Comparison of ENCODE assay signal across 12 mouse cellular contexts in the genomic region with DNA sequence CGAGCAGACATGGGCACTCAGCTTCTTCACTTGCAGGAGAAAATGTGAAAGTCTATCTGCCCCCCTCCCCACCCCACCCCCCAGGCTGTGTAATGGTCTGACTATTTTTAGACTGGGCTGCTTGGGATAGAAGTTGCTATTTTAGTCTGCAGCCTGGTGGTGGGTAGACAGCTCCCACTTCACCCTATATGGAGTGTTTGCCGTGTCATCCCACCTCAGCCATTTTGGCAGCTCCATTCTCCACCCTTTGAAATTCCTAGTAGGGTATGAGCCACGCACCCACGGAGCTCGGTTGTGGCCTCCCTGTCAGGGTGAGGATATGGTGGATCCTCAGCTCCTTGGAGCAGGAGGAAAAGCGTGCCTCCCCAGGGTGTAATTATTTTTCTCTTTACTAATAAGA. TPM values are rescaled to one million over a fixed set of nuclear protein-coding genes. Genes with fewer than 3 reads are reported as not detected.
DNase-seq lines count a peak whose midpoint lies in the region; ATAC-seq and TF ChIP-seq lines count a peak whose summit lies in the region.
"Had no signal": no experiment of that assay in that cellular context is flagged by ENCODE, and none has a peak within 500 bp of the region (broad histone marks: within the 10 kb centered on the region; RNA-seq: fewer than 3 reads in every experiment).

No protein-coding gene starts in this region.

- H3K9ac ChIP-seq in forebrain, embryonic 16.5 days (replicated peaks; ENCODE audit: low read depth, low read length) = no peak overlapping the region
- H3K9ac ChIP-seq in forebrain, embryonic 13.5 days = no peak overlapping the region
- no peak overlapping the region for H3K9ac ChIP-seq in liver, postnatal 0 days (replicated peaks)
- H3K9ac ChIP-seq in liver, embryonic 12.5 days = no peak overlapping the region
- no peak overlapping the region for H3K9ac ChIP-seq in heart, embryonic 15.5 days
- H3K9ac ChIP-seq: forebrain, embryonic 15.5 days; liver, embryonic 15.5 days; midbrain, embryonic 15.5 days had no signal

- no peak overlapping the region for H3K27ac ChIP-seq in forebrain, embryonic 16.5 days (ENCODE audit: low read length)
- no peak overlapping the region for H3K27ac ChIP-seq in forebrain, embryonic 13.5 days
- 0 out of 2 replicates have a peak overlapping the region, but pooled peaks have one; percentile 16 for H3K27ac ChIP-seq in liver, postnatal 0 days (ENCODE audit: low read depth)
- H3K27ac ChIP-seq in liver, embryonic 12.5 days = no peak overlapping the region
- H3K27ac ChIP-seq in heart, embryonic 15.5 days = peak overlapping the region; percentile 94
- H3K27ac ChIP-seq: forebrain, embryonic 15.5 days; liver, embryonic 15.5 days; midbrain, embryonic 15.5 days had no signal

- WGBS in forebrain, embryonic 16.5 days = 83% methylated on average over 6 of the region's 6 CpGs
- WGBS in forebrain, embryonic 13.5 days = 90% methylated on average over 6 of the region's 6 CpGs
- 79% methylated on average over 6 of the region's 6 CpGs for WGBS in liver, postnatal 0 days (ENCODE audit: insufficient replicate concordance)
- 63% methylated on average over 6 of the region's 6 CpGs for WGBS in liver, embryonic 12.5 days (ENCODE audit: insufficient replicate concordance)
- WGBS in heart, embryonic 15.5 days = 26% methylated on average over 6 of the region's 6 CpGs

- TF ChIP-seq CTCF in liver, postnatal 0 days (IDR thresholded peaks at IDR 0.05; ENCODE audit: low read depth) = no peak

- no peak for TF ChIP-seq EP300 in liver, postnatal 0 days (IDR thresholded peaks at IDR 0.05; ENCODE audit: low read depth)

- H3K27me3 ChIP-seq in forebrain, embryonic 16.5 days (replicated peaks; ENCODE audit: control insufficient read depth, insufficient read depth, low read length) = no peaks in the 10 kb centered on the region
- H3K27me3 ChIP-seq in forebrain, embryonic 13.5 days = no peaks in the 10 kb centered on the region
- no peaks in the 10 kb centered on the region for H3K27me3 ChIP-seq in liver, postnatal 0 days (ENCODE audit: insufficient read depth, low read length)
- no peaks in the 10 kb centered on the region for H3K27me3 ChIP-seq in liver, embryonic 12.5 days (replicated peaks)
- H3K27me3 ChIP-seq in heart, embryonic 15.5 days = no peaks in the 10 kb centered on the region
- H3K27me3 ChIP-seq: forebrain, embryonic 15.5 days; liver, embryonic 15.5 days; midbrain, embryonic 15.5 days had no signal

- peaks cover 24% of the 10 kb centered on the region for H3K4me1 ChIP-seq in forebrain, embryonic 16.5 days (replicated peaks; ENCODE audit: control insufficient read depth, insufficient read depth, low read length)
- H3K4me1 ChIP-seq in forebrain, embryonic 13.5 days = peaks cover 20% of the 10 kb centered on the region
- H3K4me1 ChIP-seq in liver, postnatal 0 days (ENCODE audit: insufficient read depth) = peaks cover 31% of the 10 kb centered on the region
- peaks cover 56% of the 10 kb centered on the region for H3K4me1 ChIP-seq in liver, embryonic 12.5 days
- H3K4me1 ChIP-seq in heart, embryonic 15.5 days (replicated peaks) = peaks cover 68% of the 10 kb centered on the region

- no peak for DNase-seq in liver, postnatal 0 days
- peak; percentile 39 to 63 for DNase-seq in right cerebral cortex, postnatal 36 days (ENCODE audit: low spot score in 2 of 2)
- no peak for DNase-seq in layer of hippocampus, adult 18-20 months (ENCODE audit: low spot score in 2 of 2)
- DNase-seq in layer of hippocampus, adult 9-10 months (ENCODE audit: low spot score) = no peak
- DNase-seq: kidney, adult 11 months had no signal

- H3K4me2 ChIP-seq in forebrain, embryonic 16.5 days (ENCODE audit: low read length) = no peak overlapping the region
- H3K4me2 ChIP-seq in forebrain, embryonic 13.5 days = no peak overlapping the region
- no peak overlapping the region for H3K4me2 ChIP-seq in liver, postnatal 0 days (ENCODE audit: low read depth, low read length)
- no peak overlapping the region for H3K4me2 ChIP-seq in liver, embryonic 12.5 days
- peak overlapping the region; percentile 47; the same call in 1 of the 2 replicates for H3K4me2 ChIP-seq in heart, embryonic 15.5 days
- H3K4me2 ChIP-seq: forebrain, embryonic 15.5 days; liver, embryonic 15.5 days; midbrain, embryonic 15.5 days had no signal

- no peak overlapping the region for H3K4me3 ChIP-seq in forebrain, embryonic 16.5 days (replicated peaks; ENCODE audit: low read length)
- no peak overlapping the region for H3K4me3 ChIP-seq in forebrain, embryonic 13.5 days
- H3K4me3 ChIP-seq in liver, postnatal 0 days (ENCODE audit: low read depth, low read length) = no peak overlapping the region
- H3K4me3 ChIP-seq in liver, embryonic 12.5 days = no peak overlapping the region
- H3K4me3 ChIP-seq in heart, embryonic 15.5 days = no peak overlapping the region
- H3K4me3 ChIP-seq: forebrain, embryonic 15.5 days; liver, embryonic 15.5 days; midbrain, embryonic 15.5 days had no signal

- 0 out of 2 replicates have a peak, but pooled peaks have one; percentile 13 for ATAC-seq in forebrain, embryonic 16.5 days
- ATAC-seq in forebrain, embryonic 13.5 days = no peak
- ATAC-seq in liver, postnatal 0 days = no peak
- no peak for ATAC-seq in liver, embryonic 12.5 days
- ATAC-seq in heart, embryonic 15.5 days (replicated peaks; ENCODE audit: insufficient number of reproducible peaks, insufficient read depth, low FRiP score, low read depth) = peak; percentile 91
- ATAC-seq: forebrain, embryonic 15.5 days; midbrain, embryonic 15.5 days had no signal

- H3K9me3 ChIP-seq in forebrain, embryonic 16.5 days (ENCODE audit: control insufficient read depth, low read length) = no peaks in the 10 kb centered on the region
- H3K9me3 ChIP-seq in forebrain, embryonic 13.5 days (replicated peaks) = no peaks in the 10 kb centered on the region
- no peaks in the 10 kb centered on the region for H3K9me3 ChIP-seq in liver, postnatal 0 days (ENCODE audit: low read length)
- H3K9me3 ChIP-seq in liver, embryonic 12.5 days (replicated peaks) = no peaks in the 10 kb centered on the region
- no peaks in the 10 kb centered on the region for H3K9me3 ChIP-seq in heart, embryonic 15.5 days (replicated peaks)
- H3K9me3 ChIP-seq: forebrain, embryonic 15.5 days; liver, embryonic 15.5 days; midbrain, embryonic 15.5 days had no signal

- H3K36me3 ChIP-seq in forebrain, embryonic 16.5 days (ENCODE audit: control insufficient read depth, insufficient read depth) = peaks cover 4% of the 10 kb centered on the region
- peaks cover 21% of the 10 kb centered on the region for H3K36me3 ChIP-seq in forebrain, embryonic 13.5 days (ENCODE audit: poor library complexity, severe bottlenecking)
- H3K36me3 ChIP-seq in liver, postnatal 0 days (replicated peaks; ENCODE audit: insufficient read depth, low read length) = peaks cover 12% of the 10 kb centered on the region
- H3K36me3 ChIP-seq in liver, embryonic 12.5 days = peaks cover 12% of the 10 kb centered on the region
- peaks cover 14% of the 10 kb centered on the region for H3K36me3 ChIP-seq in heart, embryonic 15.5 days

RNA-seq across cellular contexts. Expression of a gene that starts 6.4 kb away (rescaled TPM):
- polyA plus RNA-seq in forebrain, embryonic 16.5 days (2015; fragmentation: Nextera tagmentation; extraction: Ambion mirVana) = 104 and 107 TPM in 2 replicates
- polyA plus RNA-seq in forebrain, embryonic 13.5 days (2015; fragmentation: Nextera tagmentation; extraction: Ambion mirVana) = 64.8 and 65.2 TPM in 2 replicates
- 51.1 and 54.4 TPM in 2 replicates for polyA plus RNA-seq in liver, postnatal 0 days (2015; fragmentation: Nextera tagmentation; extraction: Ambion mirVana)
- polyA plus RNA-seq in liver, embryonic 12.5 days (2016; fragmentation: Nextera tagmentation; extraction: Ambion mirVana) = 10.6 and 12.0 TPM in 2 replicates
- polyA plus RNA-seq in heart, embryonic 15.5 days (2015; fragmentation: Nextera tagmentation; extraction: Ambion mirVana) = 75.4 and 82.9 TPM in 2 replicates
- 100 to 1,000 TPM; 376 to 382 TPM for total RNA-seq in layer of hippocampus, adult 18-20 months (2021)

Comparison
In these comparisons a context has a peak if more than half of its experiments do, and no peak if none do; other contexts are left out.
1. ATAC-seq: peak in forebrain, embryonic 16.5 days (single experiment) and heart, embryonic 15.5 days (single experiment); none in forebrain, embryonic 13.5 days (single experiment), liver, postnatal 0 days (single experiment) and liver, embryonic 12.5 days (single experiment).
2. H3K27ac ChIP-seq: peak in liver, postnatal 0 days (single experiment) and heart, embryonic 15.5 days (single experiment); none in forebrain, embryonic 16.5 days (single experiment), forebrain, embryonic 13.5 days (single experiment) and liver, embryonic 12.5 days (single experiment).
3. DNase-seq: peak in right cerebral cortex, postnatal 36 days (2 of 2); none in liver, postnatal 0 days (single experiment), layer of hippocampus, adult 18-20 months (0 of 2) and layer of hippocampus, adult 9-10 months (single experiment).